Mouse (Mus musculus) kidney, embryonic 16.5 days (tissue): ENCODE results near the gene Amer1. TPM values are rescaled to one million over a fixed set of nuclear protein-coding genes. Genes with fewer than 3 reads are reported as not detected.

Experiments used
- ATAC-seq: fragments of 200-750 bp; cut with Nextera tagmentation; 2 replicates; pipeline ENCODE4 v1.8.0; 2017; ENCODE audit warnings: moderate TSS enrichment; ENCODE audit not compliant: low FRiP score, low TSS enrichment
- H3K27ac ChIP-seq: fragments of 300-500 bp; sonication (generic); 2 replicates; pipeline ENCODE4 v1.5.1; 2014; ENCODE audit warnings: low read length
- H3K27me3 ChIP-seq: fragments of 300-500 bp; sonication (generic); 2 replicates; pipeline ENCODE4 v1.6.1; 2014; ENCODE audit warnings: low read length, control low read depth, mixed read lengths; ENCODE audit not compliant: insufficient read depth
- H3K36me3 ChIP-seq: fragments of 300-500 bp; sonication (generic); 2 replicates; pipeline ENCODE4 v1.6.1; 2014; ENCODE audit warnings: low read length, control low read depth, mixed read lengths; ENCODE audit not compliant: insufficient read depth
- H3K4me1 ChIP-seq: fragments of 300-500 bp; sonication (generic); 2 replicates; pipeline ENCODE4 v1.6.1; 2014; ENCODE audit warnings: low read length, control low read depth, mixed read lengths; ENCODE audit not compliant: insufficient read depth
- H3K4me2 ChIP-seq: fragments of 300-500 bp; sonication (generic); replicated peaks from 2 replicates; pipeline ENCODE4 v1.6.1; 2014; ENCODE audit warnings: low read depth, low read length
- H3K4me3 ChIP-seq: fragments of 300-500 bp; sonication (generic); 2 replicates; pipeline ENCODE4 v1.5.1; 2014; ENCODE audit warnings: mild to moderate bottlenecking, low read length
- H3K9ac ChIP-seq: fragments of 300-500 bp; sonication (generic); replicated peaks from 2 replicates; pipeline ENCODE4 v1.6.1; 2014; ENCODE audit warnings: low read length
- H3K9me3 ChIP-seq: fragments of 300-500 bp; sonication (generic); 2 replicates; pipeline ENCODE4 v1.6.1; 2016; ENCODE audit warnings: low read length, control low read depth
- WGBS: fragments of 180-500 bp; shearing (Covaris S2); extraction: QIAGEN DNeasy Blood & Tissue Kit; methylation state at CpG from one replicate; pipeline ENCODE4 v1.1.7; 2014; 5-methylcytosine and 5-hydroxymethylcytosine counted together
- polyA plus RNA-seq: library from polyadenylated mRNA; unstranded; fragments of >200 nt; fragmentation: Nextera tagmentation; extraction: Ambion mirVana; gene quantifications from 2 replicates; pipeline ENCODE4 v1.2.1, GENCODE M21; 2015

Amer1 gene
- 10.4 TPM in 2 replicates for polyA plus RNA-seq

GRCm38 (mm10) chrX:95444776-95445111 is at the start of gene Amer1:
Gene Amer1 (minus strand): TSS chrX:95444872.
- Histone ChIP-seq H3K27me3 (no peaks in the 10 kb centered on the region), H3K9ac (peak within 1 kb of the TSS; percentile 66), H3K4me3 (peak within 1 kb of the TSS; percentile 65), H3K4me2 (peak within 1 kb of the TSS; percentile 61), H3K9me3 (no peaks in the 10 kb centered on the region), H3K4me1 (peaks cover 7% of the 10 kb centered on the region; the same call in 1 of the 2 replicates), H3K36me3 (no peaks in the 10 kb centered on the region), H3K27ac (peak within 1 kb of the TSS; percentile 88)
- ATAC-seq: peak; percentile 97
- WGBS: 18% methylated on average over 19 of the region's 19 CpGs

GRCm38 (mm10) chrX:95457166-95457565 is 12.5 kb upstream of the Amer1 start:
- Histone ChIP-seq H3K4me1 (no peaks in the 10 kb centered on the region), H3K36me3 (no peaks in the 10 kb centered on the region), H3K4me2 (no peak overlapping the region), H3K9ac (no peak overlapping the region), H3K27me3 (no peaks in the 10 kb centered on the region), H3K9me3 (no peaks in the 10 kb centered on the region), H3K27ac (no peak overlapping the region), H3K4me3 (no peak overlapping the region)
- no peak for ATAC-seq
- WGBS: 70% methylated on average over 3 of the region's 3 CpGs

- WGBS: 63% methylated on average over 2 of the region's 2 CpGs
- Histone ChIP-seq H3K4me2 (no peak overlapping the region), H3K27me3 (no peaks in the 10 kb centered on the region), H3K4me3 (no peak overlapping the region), H3K9ac (no peak overlapping the region), H3K9me3 (no peaks in the 10 kb centered on the region), H3K4me1 (peaks cover 7% of the 10 kb centered on the region; the same call in 1 of the 2 replicates), H3K27ac (peak overlapping the region; percentile 88), H3K36me3 (no peaks in the 10 kb centered on the region)
- no peak for ATAC-seq
These were observed 1.2 kb upstream of the Amer1 start for GRCm38 (mm10) chrX:95445866-95446265.

DNA sequence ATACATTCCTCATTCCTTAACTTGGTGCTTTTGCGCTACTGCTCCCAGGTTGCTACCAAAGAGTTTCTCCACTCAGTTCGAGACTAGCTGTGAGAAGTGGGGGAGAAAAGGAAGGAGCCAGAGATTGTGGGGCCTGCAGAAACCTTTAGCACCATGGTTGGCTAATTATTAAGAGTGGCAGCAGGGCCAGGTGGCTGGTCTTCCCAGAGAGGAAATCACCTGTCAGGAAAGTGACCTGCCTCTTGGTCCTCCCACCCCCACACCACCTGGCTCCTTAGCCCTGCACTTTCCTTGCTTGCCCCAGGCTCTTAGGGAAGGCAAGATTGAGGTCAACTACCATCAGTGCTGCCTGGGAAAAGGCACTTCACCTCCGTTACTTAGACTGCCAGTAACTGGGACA is 469 bp upstream of the Amer1 start:
- no peaks in the 10 kb centered on the region for H3K9me3 ChIP-seq
- peak overlapping the region; percentile 88 for H3K27ac ChIP-seq
- H3K36me3 ChIP-seq: no peaks in the 10 kb centered on the region
- H3K4me3 ChIP-seq: peak overlapping the region; percentile 65
- H3K4me1 ChIP-seq: peaks cover 7% of the 10 kb centered on the region; the same call in 1 of the 2 replicates
- 33% methylated on average over 3 of the region's 3 CpGs for WGBS
- H3K4me2 ChIP-seq: peak overlapping the region; percentile 61
- peak overlapping the region; percentile 46 for H3K9ac ChIP-seq
- H3K27me3 ChIP-seq: no peaks in the 10 kb centered on the region
- peak; percentile 57; the same call in 1 of the 2 replicates for ATAC-seq

GRCm38 (mm10) chrX:95443898-95444775 is 535 bp downstream of the Amer1 start:
- Histone ChIP-seq H3K27ac (peak overlapping the region; percentile 88), H3K9ac (peak overlapping the region; percentile 66), H3K27me3 (no peaks in the 10 kb centered on the region), H3K4me3 (peak overlapping the region; percentile 65), H3K4me1 (peaks cover 7% of the 10 kb centered on the region; the same call in 1 of the 2 replicates), H3K9me3 (no peaks in the 10 kb centered on the region), H3K36me3 (no peaks in the 10 kb centered on the region), H3K4me2 (peak overlapping the region; percentile 61)
- peak; percentile 77 for ATAC-seq
- WGBS: 26% methylated on average over 42 of the region's 42 CpGs

GRCm38 (mm10) chrX:95443390-95443789 is 1.3 kb downstream of the Amer1 start:
- Histone ChIP-seq H3K9ac (peak overlapping the region; percentile 66), H3K27me3 (no peaks in the 10 kb centered on the region), H3K4me2 (peak overlapping the region; percentile 61), H3K27ac (no peak overlapping the region), H3K36me3 (no peaks in the 10 kb centered on the region), H3K9me3 (no peaks in the 10 kb centered on the region), H3K4me1 (peaks cover 7% of the 10 kb centered on the region; the same call in 1 of the 2 replicates), H3K4me3 (peak overlapping the region; percentile 65)
- 24% methylated on average over 12 of the region's 12 CpGs for WGBS
- ATAC-seq: no peak

DNA sequence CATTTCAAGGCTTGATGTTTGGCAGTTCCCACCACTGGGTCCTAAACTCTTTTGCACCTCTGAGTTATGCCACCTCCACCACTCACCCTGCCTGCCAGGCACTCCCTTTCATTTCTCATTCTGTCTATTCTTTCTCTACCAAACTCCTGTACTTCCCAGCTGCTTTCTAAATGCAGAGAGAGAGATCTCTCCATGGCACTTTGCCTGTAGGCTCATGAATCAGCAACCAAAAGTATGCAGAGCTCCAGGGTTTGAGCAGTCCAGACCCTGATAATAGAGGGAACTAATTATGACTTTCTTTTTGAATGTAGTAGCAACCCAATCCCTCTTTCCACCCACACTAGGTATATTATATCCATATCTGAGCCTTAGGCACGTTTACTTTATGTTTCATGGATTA is 2.4 kb downstream of the Amer1 start:
- H3K9me3 ChIP-seq: no peaks in the 10 kb centered on the region
- H3K4me2 ChIP-seq: no peak overlapping the region
- H3K36me3 ChIP-seq: no peaks in the 10 kb centered on the region
- no peaks in the 10 kb centered on the region for H3K27me3 ChIP-seq
- H3K9ac ChIP-seq: no peak overlapping the region
- H3K4me3 ChIP-seq: no peak overlapping the region
- 53% methylated on average over 1 of the region's 1 CpGs for WGBS
- ATAC-seq: no peak
- H3K27ac ChIP-seq: no peak overlapping the region
- H3K4me1 ChIP-seq: peaks cover 7% of the 10 kb centered on the region; the same call in 1 of the 2 replicates

DNA sequence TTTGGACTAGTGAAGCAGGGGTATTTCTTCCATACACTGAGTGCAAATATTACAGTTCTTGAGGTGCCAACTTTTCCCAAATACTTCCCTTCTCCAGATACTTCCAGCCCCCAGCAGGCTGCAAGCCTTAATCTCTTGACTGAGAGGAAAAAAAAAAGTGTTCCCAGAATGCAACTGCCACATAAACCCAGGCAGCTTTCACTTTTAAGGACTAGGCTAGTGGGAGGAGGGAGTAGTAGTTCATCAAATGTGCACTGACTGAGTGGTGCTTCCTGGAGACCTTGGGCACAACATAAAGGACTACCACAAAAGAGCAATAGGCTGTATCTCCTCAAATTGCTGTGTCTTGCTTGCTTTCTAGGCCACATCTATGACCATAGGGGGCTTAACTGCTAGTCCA is 3.4 kb downstream of the Amer1 start:
- no peak for ATAC-seq
- no peak overlapping the region for H3K27ac ChIP-seq
- no peaks in the 10 kb centered on the region for H3K36me3 ChIP-seq
- no peak overlapping the region for H3K4me3 ChIP-seq
- H3K9ac ChIP-seq: no peak overlapping the region
- H3K4me1 ChIP-seq: peaks cover 7% of the 10 kb centered on the region; the same call in 1 of the 2 replicates
- H3K4me2 ChIP-seq: no peak overlapping the region
- no peaks in the 10 kb centered on the region for H3K9me3 ChIP-seq
- H3K27me3 ChIP-seq: no peaks in the 10 kb centered on the region

GRCm38 (mm10) chrX:95438491-95438890 is 6.2 kb downstream of the Amer1 start:
- Histone ChIP-seq H3K4me3 (no peak overlapping the region), H3K9me3 (no peaks in the 10 kb centered on the region), H3K27ac (no peak overlapping the region), H3K4me2 (no peak overlapping the region), H3K36me3 (no peaks in the 10 kb centered on the region), H3K4me1 (peaks cover 7% of the 10 kb centered on the region; the same call in 1 of the 2 replicates), H3K27me3 (no peaks in the 10 kb centered on the region; the same call in 1 of the 2 replicates), H3K9ac (no peak overlapping the region)
- 85% methylated on average over 4 of the region's 4 CpGs for WGBS
- ATAC-seq: no peak

GRCm38 (mm10) chrX:95437236-95437635 is 7.4 kb downstream of the Amer1 start:
- Histone ChIP-seq H3K4me1 (no peaks in the 10 kb centered on the region), H3K27ac (no peak overlapping the region), H3K27me3 (no peaks in the 10 kb centered on the region; the same call in 1 of the 2 replicates), H3K36me3 (no peaks in the 10 kb centered on the region), H3K4me3 (no peak overlapping the region), H3K4me2 (no peak overlapping the region), H3K9ac (no peak overlapping the region), H3K9me3 (no peaks in the 10 kb centered on the region)
- WGBS: 97% methylated on average over 1 of the region's 1 CpGs
- ATAC-seq: no peak
